Mouse (Mus musculus): ENCODE measurements around the gene Rho. TPM values are rescaled to one million over a fixed set of nuclear protein-coding genes. Genes with fewer than 3 reads are reported as not detected.
A peak's percentile ranks its signal among the peaks of the same experiment; 100 is the strongest.

The Rho gene
- polyA plus RNA-seq, 1 experiment from 2014 or later, result 0.51 TPM

- no peak overlapping the region for H3K27ac ChIP-seq (replicated peaks; ENCODE audit: low read depth, low read length)
- H3K9me3 ChIP-seq (ENCODE audit: control insufficient read depth, low read length), result no peaks in the 10 kb centered on the region
- H3K27me3 ChIP-seq (replicated peaks; ENCODE audit: control insufficient read depth, insufficient read depth, low read length), result no peaks in the 10 kb centered on the region
- ATAC-seq (ENCODE audit: low read depth) (no peak), DNase-seq (ENCODE audit: low spot score) (no peak)
- no peak overlapping the region for H3K4me3 ChIP-seq (ENCODE audit: low read depth, low read length)
- peaks cover 41% of the 10 kb centered on the region for H3K36me3 ChIP-seq (ENCODE audit: control insufficient read depth, insufficient read depth, low read length)
- WGBS, result 42% methylated on average over 19 of the region's 23 CpGs
- H3K4me2 ChIP-seq (ENCODE audit: low read depth, low read length), result no peak overlapping the region
- H3K9ac ChIP-seq (ENCODE audit: low read depth, low read length), result no peak overlapping the region
- peaks cover 22% of the 10 kb centered on the region for H3K4me1 ChIP-seq (ENCODE audit: control insufficient read depth, insufficient read depth, low read length)
Measured at GRCm38 (mm10) chr6:115962439-115963085, 31.0 kb downstream of the Rho start.

GRCm38 (mm10) chr6:115963656-115964055 lies 32.1 kb downstream of the Rho start:
- ATAC-seq (ENCODE audit: low read depth), result no peak
- H3K4me2 ChIP-seq (ENCODE audit: low read depth, low read length), result no peak overlapping the region

GRCm38 (mm10) chr6:115966227-115966966 lies 34.8 kb downstream of the Rho start:
- peaks cover 33% of the 10 kb centered on the region; the same call in 1 of the 2 replicates for H3K36me3 ChIP-seq (ENCODE audit: control insufficient read depth, insufficient read depth, low read length)
- 87% methylated on average over 18 of the region's 19 CpGs for WGBS
- no peak overlapping the region for H3K4me3 ChIP-seq (ENCODE audit: low read depth, low read length)
- ATAC-seq (ENCODE audit: low read depth) (no peak), DNase-seq (ENCODE audit: low spot score) (no peak)
- H3K27ac ChIP-seq (replicated peaks; ENCODE audit: low read depth, low read length), result no peak overlapping the region
- H3K9me3 ChIP-seq (ENCODE audit: control insufficient read depth, low read length), result no peaks in the 10 kb centered on the region
- no peak overlapping the region for H3K9ac ChIP-seq (ENCODE audit: low read depth, low read length)
- H3K4me2 ChIP-seq (ENCODE audit: low read depth, low read length), result no peak overlapping the region
- no peaks in the 10 kb centered on the region for H3K27me3 ChIP-seq (replicated peaks; ENCODE audit: control insufficient read depth, insufficient read depth, low read length)
- H3K4me1 ChIP-seq (ENCODE audit: control insufficient read depth, insufficient read depth, low read length), result peaks cover 5% of the 10 kb centered on the region

More at GRCm38 (mm10) chr6:115963656-115964055, 32.1 kb downstream of the Rho start:
- 78% methylated on average over 8 of the region's 9 CpGs for WGBS
- Histone ChIP-seq H3K4me3 (ENCODE audit: low read depth, low read length) (no peak overlapping the region), H3K9me3 (ENCODE audit: control insufficient read depth, low read length) (no peaks in the 10 kb centered on the region), H3K9ac (ENCODE audit: low read depth, low read length) (no peak overlapping the region), H3K27me3 (replicated peaks; ENCODE audit: control insufficient read depth, insufficient read depth, low read length) (no peaks in the 10 kb centered on the region), H3K27ac (replicated peaks; ENCODE audit: low read depth, low read length) (no peak overlapping the region), H3K36me3 (ENCODE audit: control insufficient read depth, insufficient read depth, low read length) (peaks cover 41% of the 10 kb centered on the region), H3K4me1 (ENCODE audit: control insufficient read depth, insufficient read depth, low read length) (peaks cover 12% of the 10 kb centered on the region)
- no peak for DNase-seq (ENCODE audit: low spot score)

- peaks cover 15% of the 10 kb centered on the region for H3K4me1 ChIP-seq (ENCODE audit: control insufficient read depth, insufficient read depth, low read length)
- H3K9ac ChIP-seq (ENCODE audit: low read depth, low read length), result no peak overlapping the region
- H3K27ac ChIP-seq (replicated peaks; ENCODE audit: low read depth, low read length), result no peak overlapping the region
- WGBS, result 93% methylated on average over 14 of the region's 15 CpGs
- no peaks in the 10 kb centered on the region for H3K27me3 ChIP-seq (replicated peaks; ENCODE audit: control insufficient read depth, insufficient read depth, low read length)
- peaks cover 31% of the 10 kb centered on the region; the same call in 1 of the 2 replicates for H3K36me3 ChIP-seq (ENCODE audit: control insufficient read depth, insufficient read depth, low read length)
- DNase-seq (ENCODE audit: low spot score), result no peak
- H3K4me2 ChIP-seq (ENCODE audit: low read depth, low read length), result no peak overlapping the region
- H3K4me3 ChIP-seq (ENCODE audit: low read depth, low read length), result no peak overlapping the region
- ATAC-seq (ENCODE audit: low read depth), result no peak
- no peaks in the 10 kb centered on the region for H3K9me3 ChIP-seq (ENCODE audit: control insufficient read depth, low read length)
Measured at GRCm38 (mm10) chr6:115967291-115967880, 35.8 kb downstream of the Rho start.

- WGBS, result 76% methylated on average over 5 of the region's 5 CpGs
- H3K4me1 ChIP-seq (ENCODE audit: control insufficient read depth, insufficient read depth, low read length), result peaks cover 19% of the 10 kb centered on the region
- H3K4me2 ChIP-seq (ENCODE audit: low read depth, low read length), result no peak overlapping the region
Measured at GRCm38 (mm10) chr6:115968086-115968485, 36.5 kb downstream of the Rho start.

GRCm38 (mm10) chr6:115968700-115969099 lies 37.2 kb downstream of the Rho start:
- Histone ChIP-seq H3K4me2 (ENCODE audit: low read depth, low read length) (no peak overlapping the region), H3K4me1 (ENCODE audit: control insufficient read depth, insufficient read depth, low read length) (peaks cover 19% of the 10 kb centered on the region), H3K9me3 (ENCODE audit: control insufficient read depth, low read length) (no peaks in the 10 kb centered on the region), H3K4me3 (ENCODE audit: low read depth, low read length) (no peak overlapping the region), H3K36me3 (ENCODE audit: control insufficient read depth, insufficient read depth, low read length) (0 out of 2 replicates have a peak, but pooled peaks cover 26% of the 10 kb centered on the region), H3K27ac (replicated peaks; ENCODE audit: low read depth, low read length) (no peak overlapping the region), H3K9ac (ENCODE audit: low read depth, low read length) (no peak overlapping the region), H3K27me3 (replicated peaks; ENCODE audit: control insufficient read depth, insufficient read depth, low read length) (no peaks in the 10 kb centered on the region)
- WGBS, result 68% methylated on average over 6 of the region's 6 CpGs
- DNase-seq (ENCODE audit: low spot score), result no peak
- ATAC-seq (ENCODE audit: low read depth), result no peak

More at GRCm38 (mm10) chr6:115968086-115968485, 36.5 kb downstream of the Rho start:
- Histone ChIP-seq H3K9me3 (ENCODE audit: control insufficient read depth, low read length) (no peaks in the 10 kb centered on the region), H3K9ac (ENCODE audit: low read depth, low read length) (no peak overlapping the region), H3K36me3 (ENCODE audit: control insufficient read depth, insufficient read depth, low read length) (peaks cover 29% of the 10 kb centered on the region; the same call in 1 of the 2 replicates), H3K27me3 (replicated peaks; ENCODE audit: control insufficient read depth, insufficient read depth, low read length) (no peaks in the 10 kb centered on the region), H3K4me3 (ENCODE audit: low read depth, low read length) (no peak overlapping the region), H3K27ac (replicated peaks; ENCODE audit: low read depth, low read length) (no peak overlapping the region)
- ATAC-seq (ENCODE audit: low read depth) (no peak), DNase-seq (ENCODE audit: low spot score) (no peak)

- WGBS, result 60% methylated on average over 9 of the region's 9 CpGs
- H3K9ac ChIP-seq (ENCODE audit: low read depth, low read length), result 0 out of 2 replicates have a peak overlapping the region, but pooled peaks have one; percentile 3
Measured at GRCm38 (mm10) chr6:115969103-115969502, 37.6 kb downstream of the Rho start.

GRCm38 (mm10) chr6:115969952-115970351 lies 38.4 kb downstream of the Rho start:
- Histone ChIP-seq H3K4me3 (ENCODE audit: low read depth, low read length) (no peak overlapping the region), H3K4me2 (ENCODE audit: low read depth, low read length) (no peak overlapping the region), H3K27me3 (replicated peaks; ENCODE audit: control insufficient read depth, insufficient read depth, low read length) (no peaks in the 10 kb centered on the region), H3K4me1 (ENCODE audit: control insufficient read depth, insufficient read depth, low read length) (peaks cover 19% of the 10 kb centered on the region), H3K36me3 (ENCODE audit: control insufficient read depth, insufficient read depth, low read length) (peaks cover 22% of the 10 kb centered on the region; the same call in 1 of the 2 replicates), H3K9ac (ENCODE audit: low read depth, low read length) (no peak overlapping the region), H3K9me3 (ENCODE audit: control insufficient read depth, low read length) (no peaks in the 10 kb centered on the region), H3K27ac (replicated peaks; ENCODE audit: low read depth, low read length) (no peak overlapping the region)
- ATAC-seq (ENCODE audit: low read depth), result no peak
- WGBS, result 59% methylated on average over 5 of the region's 6 CpGs
- no peak for DNase-seq (ENCODE audit: low spot score)

More at GRCm38 (mm10) chr6:115969103-115969502, 37.6 kb downstream of the Rho start:
- no peak overlapping the region for H3K27ac ChIP-seq (replicated peaks; ENCODE audit: low read depth, low read length)
- DNase-seq (ENCODE audit: low spot score) (no peak), ATAC-seq (ENCODE audit: low read depth) (no peak)
- 0 out of 2 replicates have a peak, but pooled peaks cover 22% of the 10 kb centered on the region for H3K36me3 ChIP-seq (ENCODE audit: control insufficient read depth, insufficient read depth, low read length)
- no peaks in the 10 kb centered on the region for H3K27me3 ChIP-seq (replicated peaks; ENCODE audit: control insufficient read depth, insufficient read depth, low read length)
- no peak overlapping the region for H3K4me3 ChIP-seq (ENCODE audit: low read depth, low read length)
- no peak overlapping the region for H3K4me2 ChIP-seq (ENCODE audit: low read depth, low read length)
- H3K4me1 ChIP-seq (ENCODE audit: control insufficient read depth, insufficient read depth, low read length), result peaks cover 19% of the 10 kb centered on the region
- no peaks in the 10 kb centered on the region for H3K9me3 ChIP-seq (ENCODE audit: control insufficient read depth, low read length)
